ENCODE assay signal across 9 mouse cellular contexts in genomic region chr4:63744693-63745171, GRCm38 (mm10). TPM values are rescaled to one million over a fixed set of nuclear protein-coding genes. Genes with fewer than 3 reads are reported as not detected.
A peak's percentile ranks its signal among the peaks of the same experiment; 100 is the strongest.
DNase-seq lines count a peak whose midpoint lies in the region; ATAC-seq and TF ChIP-seq lines count a peak whose summit lies in the region.
"Had no signal": no experiment of that assay in that cellular context is flagged by ENCODE, and none has a peak within 500 bp of the region (broad histone marks: within the 10 kb centered on the region; RNA-seq: fewer than 3 reads in every experiment).

Gene Tnfsf15 (minus strand): TSS chr4:63745113.

- H3K9me3 ChIP-seq in hindbrain, embryonic 15.5 days, result no peaks in the 10 kb centered on the region
- no peaks in the 10 kb centered on the region for H3K9me3 ChIP-seq in hindbrain, embryonic 13.5 days
- no peaks in the 10 kb centered on the region for H3K9me3 ChIP-seq in heart, embryonic 16.5 days (replicated peaks; ENCODE audit: control insufficient read depth, low read length)
- no peaks in the 10 kb centered on the region for H3K9me3 ChIP-seq in midbrain, postnatal 0 days (ENCODE audit: low read length)

- H3K36me3 ChIP-seq in hindbrain, embryonic 15.5 days, result no peaks in the 10 kb centered on the region
- H3K36me3 ChIP-seq in hindbrain, embryonic 13.5 days, result no peaks in the 10 kb centered on the region
- no peaks in the 10 kb centered on the region for H3K36me3 ChIP-seq in heart, embryonic 16.5 days (ENCODE audit: control insufficient read depth, insufficient read depth)
- no peaks in the 10 kb centered on the region for H3K36me3 ChIP-seq in midbrain, postnatal 0 days (ENCODE audit: insufficient read depth, low read length)

- H3K4me1 ChIP-seq in hindbrain, embryonic 15.5 days (replicated peaks), result peaks cover 9% of the 10 kb centered on the region; the same call in 1 of the 2 replicates
- H3K4me1 ChIP-seq in hindbrain, embryonic 13.5 days (replicated peaks), result peaks cover 5% of the 10 kb centered on the region; the same call in 1 of the 2 replicates
- peaks cover 8% of the 10 kb centered on the region for H3K4me1 ChIP-seq in heart, embryonic 16.5 days (ENCODE audit: control insufficient read depth, insufficient read depth, low read length)
- H3K4me1 ChIP-seq in midbrain, postnatal 0 days (ENCODE audit: insufficient read depth, low read length), result no peaks in the 10 kb centered on the region

- H3K4me3 ChIP-seq in hindbrain, embryonic 15.5 days, result no peak within 1 kb of the TSS
- no peak within 1 kb of the TSS for H3K4me3 ChIP-seq in hindbrain, embryonic 13.5 days
- no peak within 1 kb of the TSS; the same call in 1 of the 2 replicates for H3K4me3 ChIP-seq in heart, embryonic 16.5 days (ENCODE audit: low read length)
- H3K4me3 ChIP-seq in midbrain, postnatal 0 days (ENCODE audit: low read depth, low read length), result no peak within 1 kb of the TSS

- H3K27ac ChIP-seq in hindbrain, embryonic 15.5 days (replicated peaks), result no peak within 1 kb of the TSS
- H3K27ac ChIP-seq in hindbrain, embryonic 13.5 days, result no peak within 1 kb of the TSS
- H3K27ac ChIP-seq in heart, embryonic 16.5 days (ENCODE audit: low read length), result peak within 1 kb of the TSS; percentile 14; the same call in 1 of the 2 replicates
- no peak within 1 kb of the TSS for H3K27ac ChIP-seq in midbrain, postnatal 0 days (ENCODE audit: low read depth, low read length)

- TF ChIP-seq CTCF in midbrain, postnatal 0 days (IDR thresholded peaks at IDR 0.05), result no peak

- H3K9ac ChIP-seq in hindbrain, embryonic 15.5 days, result no peak within 1 kb of the TSS
- H3K9ac ChIP-seq in hindbrain, embryonic 13.5 days, result no peak within 1 kb of the TSS
- H3K9ac ChIP-seq in heart, embryonic 16.5 days (ENCODE audit: low read length), result no peak within 1 kb of the TSS
- H3K9ac ChIP-seq in midbrain, postnatal 0 days (replicated peaks; ENCODE audit: low read length, poor library complexity, severe bottlenecking), result no peak within 1 kb of the TSS

- peak; percentile 79 for ATAC-seq in hindbrain, embryonic 15.5 days (ENCODE audit: low FRiP score, low read depth)
- ATAC-seq in hindbrain, embryonic 13.5 days (ENCODE audit: low FRiP score), result no peak
- peak; percentile 70 for ATAC-seq in heart, embryonic 16.5 days (replicated peaks; ENCODE audit: extremely low read depth, insufficient read depth, low FRiP score)
- peak; percentile 31; the same call in 1 of the 2 replicates for ATAC-seq in midbrain, postnatal 0 days (ENCODE audit: low FRiP score)

- 45% methylated on average over 8 of the region's 8 CpGs for WGBS in hindbrain, embryonic 15.5 days
- 69% methylated on average over 8 of the region's 8 CpGs for WGBS in hindbrain, embryonic 13.5 days
- WGBS in heart, embryonic 16.5 days, result 21% methylated on average over 8 of the region's 8 CpGs
- 69% methylated on average over 8 of the region's 8 CpGs for WGBS in midbrain, postnatal 0 days

- DNase-seq in cerebellum, postnatal 10 days, result peak; percentile 94 to 97
- DNase-seq in kidney, postnatal 4 days, result peak; percentile 72 to 83
- peak; percentile 59 for DNase-seq in midbrain, postnatal 0 days (ENCODE audit: low spot score)
- DNase-seq in thymus, postnatal 0 days (ENCODE audit: low spot score), result no peak
- DNase-seq in frontal cortex, postnatal 36 days (ENCODE audit: low spot score in 2 of 2), result no peak

- no peaks in the 10 kb centered on the region for H3K27me3 ChIP-seq in hindbrain, embryonic 15.5 days
- H3K27me3 ChIP-seq in hindbrain, embryonic 13.5 days, result no peaks in the 10 kb centered on the region
- peaks cover 12% of the 10 kb centered on the region for H3K27me3 ChIP-seq in heart, embryonic 16.5 days (ENCODE audit: control insufficient read depth, insufficient read depth, low read length)
- H3K27me3 ChIP-seq in midbrain, postnatal 0 days (ENCODE audit: insufficient read depth, low read length), result no peaks in the 10 kb centered on the region

- H3K4me2 ChIP-seq in hindbrain, embryonic 15.5 days, result no peak within 1 kb of the TSS
- H3K4me2 ChIP-seq in hindbrain, embryonic 13.5 days, result no peak within 1 kb of the TSS
- peak within 1 kb of the TSS; percentile 42 for H3K4me2 ChIP-seq in heart, embryonic 16.5 days (ENCODE audit: low read depth, low read length)
- no peak within 1 kb of the TSS for H3K4me2 ChIP-seq in midbrain, postnatal 0 days (ENCODE audit: low read depth, low read length, poor library complexity, severe bottlenecking)

RNA-seq across cellular contexts. Expression of gene Tnfsf15, which starts in this region (rescaled TPM):
- 0.05 TPM in 1 of 2 replicates, not detected in the other for polyA plus RNA-seq in hindbrain, embryonic 15.5 days (2015; fragmentation: Nextera tagmentation; extraction: Ambion mirVana)
- polyA plus RNA-seq in hindbrain, embryonic 13.5 days (2015; fragmentation: Nextera tagmentation; extraction: Ambion mirVana), result not detected in 2 replicates
- polyA plus RNA-seq in heart, embryonic 16.5 days (2015; fragmentation: Nextera tagmentation; extraction: Ambion mirVana), result 0.05 TPM in 2 replicates
- not detected in 2 replicates for total RNA-seq in midbrain, postnatal 0 days (2014; rRNA removed)
- polyA plus RNA-seq in midbrain, postnatal 0 days (2015; fragmentation: Nextera tagmentation; extraction: Ambion mirVana), result not detected in 2 replicates
- polyA plus RNA-seq in thymus, postnatal 0 days (2015; fragmentation: Nextera tagmentation; extraction: Ambion mirVana), result 0.28 and 0.48 TPM in 2 replicates
- polyA plus RNA-seq: cortical plate, adult 2 months had no signal

Comparison
In these comparisons a context has a peak if more than half of its experiments do, and no peak if none do; other contexts are left out.
1. Peak in ATAC-seq in hindbrain, embryonic 15.5 days; RNA of the gene not detected or under 1 TPM.
2. Peak in ATAC-seq, H3K27ac ChIP-seq and H3K4me2 ChIP-seq in heart, embryonic 16.5 days; RNA of the gene not detected or under 1 TPM.
3. Peak in DNase-seq and ATAC-seq in midbrain, postnatal 0 days; RNA of the gene not detected or under 1 TPM.
4. DNase-seq: peak in cerebellum, postnatal 10 days (2 of 2) and kidney, postnatal 4 days (2 of 2); none in thymus, postnatal 0 days (single experiment) and frontal cortex, postnatal 36 days (0 of 2).